Mouse (Mus musculus) heart, embryonic 14.5 days (tissue): ENCODE data around the gene Cnot10. TPM values are rescaled to one million over a fixed set of nuclear protein-coding genes. Genes with fewer than 3 reads are reported as not detected.
A peak's percentile ranks its signal among the peaks of the same experiment; 100 is the strongest.

Experiments used
- ATAC-seq: fragments of 200-750 bp; cut with Nextera tagmentation; 2 replicates; pipeline ENCODE4 v1.8.0; 2017; ENCODE audit warnings: low read depth, moderate TSS enrichment; ENCODE audit not compliant: insufficient number of reproducible peaks, insufficient read depth, low FRiP score
- H3K27ac ChIP-seq, 2 experiments: fragments of 200-500 bp in 1 of 2; fragments of 300-500 bp in 1 of 2; sonication (generic) in 1 of 2; replicated peaks in 1 of 2; 2 replicates each; pipeline ENCODE4 v1.5.1; 2012 to 2014; ENCODE audit warnings: low read depth in 2 of 2, low read length in 2 of 2, control low read depth in 1 of 2, mild to moderate bottlenecking in 1 of 2, mixed read lengths in 1 of 2; ENCODE audit not compliant: control insufficient read depth in 1 of 2, insufficient read depth in 1 of 2
- H3K27me3 ChIP-seq: fragments of 300-500 bp; sonication (generic); 2 replicates; pipeline ENCODE4 v1.6.1; 2014; ENCODE audit warnings: mild to moderate bottlenecking, low read length, control low read depth; ENCODE audit not compliant: control insufficient read depth, insufficient read depth
- H3K36me3 ChIP-seq: fragments of 300-500 bp; sonication (generic); 2 replicates; pipeline ENCODE4 v1.6.1; 2014; ENCODE audit warnings: mild to moderate bottlenecking, control low read depth, low read length, mixed read lengths; ENCODE audit not compliant: control insufficient read depth, insufficient read depth
- H3K4me1 ChIP-seq, 2 experiments: fragments of 200-500 bp in 1 of 2; fragments of 300-500 bp in 1 of 2; sonication (generic) in 1 of 2; 2 replicates each; pipeline ENCODE4 v1.6.1; 2012 to 2014; ENCODE audit warnings: low read length in 2 of 2, control low read depth in 1 of 2, mixed read lengths in 1 of 2; ENCODE audit not compliant: control insufficient read depth in 2 of 2, insufficient read depth in 2 of 2
- H3K4me2 ChIP-seq: fragments of 300-500 bp; sonication (generic); 2 replicates; pipeline ENCODE4 v1.6.1; 2014; ENCODE audit warnings: mild to moderate bottlenecking, low read length
- H3K4me3 ChIP-seq, 2 experiments: fragments of 200-500 bp in 1 of 2; fragments of 300-500 bp in 1 of 2; sonication (generic) in 1 of 2; 2 replicates each; pipeline ENCODE4 v1.5.1; 2012 to 2014; ENCODE audit warnings: low read length in 2 of 2, mild to moderate bottlenecking in 2 of 2, control low read depth in 1 of 2, low read depth in 1 of 2, moderate library complexity in 1 of 2; ENCODE audit not compliant: control insufficient read depth in 1 of 2, insufficient read depth in 1 of 2
- H3K9ac ChIP-seq: fragments of 300-500 bp; sonication (generic); 2 replicates; pipeline ENCODE4 v1.6.1; 2014; ENCODE audit warnings: mild to moderate bottlenecking, low read length
- H3K9me3 ChIP-seq: fragments of 300-500 bp; sonication (generic); 2 replicates; pipeline ENCODE4 v1.6.1; 2016; ENCODE audit warnings: low read length, control low read depth; ENCODE audit not compliant: control insufficient read depth
- WGBS: fragments of 180-500 bp; shearing (Covaris S2); extraction: QIAGEN DNeasy Blood & Tissue Kit; methylation state at CpG from one replicate; pipeline ENCODE4 v1.1.7; 2014; 5-methylcytosine and 5-hydroxymethylcytosine counted together
- polyA plus RNA-seq: library from polyadenylated mRNA; unstranded; fragments of >200 nt; fragmentation: Nextera tagmentation; extraction: Ambion mirVana; gene quantifications from 2 replicates; pipeline ENCODE4 v1.2.1, GENCODE M21; 2014

Gene Cnot10
- polyA plus RNA-seq, 1 experiment from 2014 or later: 34.5 TPM

DNA sequence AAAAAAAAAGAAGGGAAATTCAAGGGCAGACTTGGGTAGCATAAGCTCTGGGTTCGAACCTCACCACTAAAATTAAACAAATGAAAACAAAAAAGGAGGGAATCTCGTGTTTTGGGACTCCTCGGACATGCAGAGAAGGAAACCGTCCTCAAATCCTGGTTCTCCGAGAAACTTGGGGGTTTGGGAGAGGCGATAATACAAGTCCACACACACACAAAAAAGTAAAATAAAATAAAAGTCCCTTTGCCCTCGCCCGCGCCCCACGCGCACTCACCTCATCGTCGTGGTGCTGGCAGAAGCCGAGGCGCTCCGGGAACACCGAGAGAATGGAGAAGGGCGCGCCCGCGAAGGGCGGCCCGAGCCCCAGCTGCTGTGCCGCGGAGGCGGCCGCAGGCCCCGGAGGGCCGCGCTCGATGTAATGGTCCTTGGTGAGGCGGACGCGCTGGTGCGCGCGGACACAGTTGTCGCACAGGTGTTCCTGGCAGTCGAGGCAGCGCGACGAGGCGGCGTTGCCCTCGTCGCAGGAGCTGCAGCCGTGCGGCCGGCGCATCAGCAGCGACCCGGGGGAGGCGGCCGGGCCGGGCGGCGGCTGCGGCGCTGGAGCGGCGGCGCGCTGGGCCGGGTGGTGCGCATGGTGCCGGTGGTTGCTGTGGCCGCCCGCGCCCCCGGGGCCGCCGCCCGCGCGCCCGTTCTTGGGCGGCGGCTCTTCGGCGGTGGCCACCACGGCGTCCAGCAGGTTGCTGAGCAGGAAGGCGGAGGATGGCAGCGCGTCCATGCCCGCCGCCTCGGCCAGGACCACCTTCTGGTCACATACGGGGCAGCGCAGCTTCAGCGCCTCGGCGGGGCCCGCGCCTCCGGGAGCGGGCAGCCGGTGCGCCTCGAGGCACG is 77.7 kb downstream of the Cnot10 start:
- no peak for ATAC-seq
- peak overlapping the region; percentile 65; the same call in 1 of the 2 replicates for H3K9ac ChIP-seq
- no peaks in the 10 kb centered on the region for H3K9me3 ChIP-seq
- H3K4me3 ChIP-seq: peak overlapping the region; percentile 55 to 67
- peaks cover 61% of the 10 kb centered on the region for H3K27me3 ChIP-seq
- no peaks in the 10 kb centered on the region for H3K36me3 ChIP-seq
- H3K4me2 ChIP-seq: peak overlapping the region; percentile 96
- peaks cover 2 to 26% of the 10 kb centered on the region in 2 experiments; a peak in 3 of 4 replicates for H3K4me1 ChIP-seq
- WGBS: under 1% methylated on average over 79 of the region's 101 CpGs
- H3K27ac ChIP-seq: no peak overlapping the region

DNA sequence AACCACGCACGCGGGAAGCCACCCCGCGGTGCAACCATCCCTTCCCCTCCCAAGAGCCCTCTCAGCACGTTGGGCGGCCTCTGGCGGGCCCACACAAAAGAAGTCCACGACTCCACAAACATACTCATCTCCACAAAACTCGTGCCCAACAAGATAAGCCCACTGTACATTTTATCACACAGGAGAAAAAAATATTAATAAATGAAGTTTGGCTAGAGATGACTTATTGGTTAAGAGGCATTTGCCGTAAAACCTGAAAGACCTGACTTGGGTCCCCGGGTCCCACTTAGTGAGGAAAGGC is 78.4 kb downstream of the Cnot10 start:
- no peaks in the 10 kb centered on the region for H3K36me3 ChIP-seq
- H3K4me1 ChIP-seq: peaks cover 2 to 26% of the 10 kb centered on the region in 2 experiments; a peak in 3 of 4 replicates
- peak overlapping the region; percentile 96 for H3K4me2 ChIP-seq
- H3K4me3 ChIP-seq: peak overlapping the region; percentile 35 to 55
- no peak overlapping the region for H3K27ac ChIP-seq
- H3K9me3 ChIP-seq: no peaks in the 10 kb centered on the region
- H3K27me3 ChIP-seq: peaks cover 68% of the 10 kb centered on the region
- no peak for ATAC-seq
- no peak overlapping the region for H3K9ac ChIP-seq
- 4% methylated on average over 12 of the region's 12 CpGs for WGBS

DNA sequence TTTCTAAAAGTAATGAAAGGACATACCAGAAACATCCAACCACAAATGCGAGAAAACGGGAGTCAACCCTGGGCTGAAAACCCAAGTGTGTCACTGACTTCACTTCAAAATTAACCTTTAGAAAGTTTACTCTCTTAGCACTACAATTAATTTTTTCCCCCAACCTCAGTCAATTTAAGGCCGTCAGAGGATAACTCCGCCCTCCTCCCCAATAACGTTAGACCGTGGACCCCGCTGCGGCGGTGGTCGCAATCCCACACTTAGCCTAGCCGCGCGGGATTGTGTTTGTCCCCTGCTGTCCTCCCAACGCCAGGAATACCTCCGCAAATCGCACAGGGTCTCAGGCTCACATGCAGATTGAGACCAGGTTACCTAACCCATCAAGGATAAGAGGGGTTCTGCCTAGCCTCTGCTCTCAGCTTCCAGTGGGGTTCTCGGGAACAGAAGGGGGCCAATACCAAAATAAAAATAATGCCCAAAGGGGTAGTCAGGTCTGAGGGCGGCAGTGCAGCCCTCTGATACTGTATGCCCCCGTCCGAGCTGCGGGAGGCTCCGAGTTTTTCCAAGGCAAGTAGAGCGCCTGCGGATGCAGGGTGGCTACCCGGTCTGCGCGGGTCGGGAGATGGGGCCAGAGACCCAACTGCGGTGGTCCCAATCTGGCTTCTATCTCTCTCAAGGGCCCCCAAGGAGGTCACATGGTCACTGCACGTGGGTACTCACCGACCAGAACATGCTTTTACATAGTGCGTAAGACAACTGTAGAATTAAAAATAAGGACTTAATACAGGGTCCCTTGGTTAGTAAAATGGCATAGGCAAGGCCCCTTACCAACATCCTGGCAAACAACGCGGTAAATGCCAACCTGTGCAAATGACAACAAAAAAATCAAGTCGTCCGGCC is 79.0 kb downstream of the Cnot10 start:
- Histone ChIP-seq H3K27ac (no peak overlapping the region), H3K27me3 (peaks cover 68% of the 10 kb centered on the region), H3K9me3 (no peaks in the 10 kb centered on the region), H3K4me2 (peak overlapping the region; percentile 96), H3K4me1 (peaks cover 4 to 26% of the 10 kb centered on the region in 2 experiments; a peak in 3 of 4 replicates), H3K36me3 (no peaks in the 10 kb centered on the region), H3K4me3 (peak overlapping the region; percentile 35 to 55), H3K9ac (no peak overlapping the region)
- ATAC-seq: no peak
- 6% methylated on average over 36 of the region's 36 CpGs for WGBS

DNA sequence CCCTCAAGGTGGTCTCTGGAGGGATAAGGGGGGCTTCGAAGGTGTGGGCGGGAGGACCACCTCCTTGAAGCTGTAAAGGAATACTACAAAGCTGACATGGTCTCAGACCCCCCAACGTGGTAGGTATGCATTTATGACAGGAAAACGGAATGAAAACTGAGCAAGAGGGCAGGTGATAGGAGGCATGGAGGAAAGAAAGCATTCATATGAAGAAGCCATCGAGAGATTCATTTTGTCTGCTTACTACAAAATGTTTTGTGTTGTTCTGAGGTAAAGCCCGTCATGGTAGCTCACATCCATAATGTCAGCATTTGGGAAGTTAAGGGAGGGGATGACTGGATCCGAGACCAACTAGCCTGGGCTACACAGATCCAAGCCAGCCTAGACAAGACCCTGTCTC is 79.8 kb downstream of the Cnot10 start:
- no peaks in the 10 kb centered on the region for H3K9me3 ChIP-seq
- WGBS: 39% methylated on average over 7 of the region's 7 CpGs
- H3K4me1 ChIP-seq: peaks cover 4 to 26% of the 10 kb centered on the region in 2 experiments; a peak in 3 of 4 replicates
- H3K27ac ChIP-seq: no peak overlapping the region
- no peak overlapping the region for H3K9ac ChIP-seq
- no peak overlapping the region for H3K4me2 ChIP-seq
- ATAC-seq: no peak
- H3K4me3 ChIP-seq: no peak overlapping the region
- H3K36me3 ChIP-seq: no peaks in the 10 kb centered on the region
- H3K27me3 ChIP-seq: peaks cover 65% of the 10 kb centered on the region

DNA sequence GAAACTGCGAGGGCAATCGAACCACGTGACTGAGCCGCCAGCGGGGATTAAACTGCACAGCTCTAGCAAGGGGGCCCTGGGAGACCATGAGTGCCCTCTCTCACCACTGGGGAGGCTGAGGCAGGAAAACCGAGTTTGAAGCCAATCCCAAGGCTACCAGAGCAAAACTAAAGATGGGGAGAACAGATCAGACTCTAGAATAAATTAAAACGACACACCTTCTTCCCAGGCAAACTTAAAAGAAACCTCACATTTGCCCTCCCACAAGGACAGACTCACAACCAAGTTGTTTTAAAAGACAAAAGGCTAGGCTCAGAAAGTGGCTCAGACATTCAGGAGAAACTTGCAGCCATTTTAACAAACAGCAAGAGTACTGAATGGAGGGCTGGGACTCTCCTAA is 82.9 kb downstream of the Cnot10 start:
- 30% methylated on average over 7 of the region's 7 CpGs for WGBS
- Histone ChIP-seq H3K9ac (no peak overlapping the region), H3K27me3 (peaks cover 36% of the 10 kb centered on the region), H3K36me3 (no peaks in the 10 kb centered on the region), H3K27ac (no peak overlapping the region), H3K9me3 (no peaks in the 10 kb centered on the region), H3K4me1 (peaks cover 10 to 14% of the 10 kb centered on the region in 2 experiments), H3K4me3 (no peak overlapping the region), H3K4me2 (no peak overlapping the region)
- no peak for ATAC-seq

DNA sequence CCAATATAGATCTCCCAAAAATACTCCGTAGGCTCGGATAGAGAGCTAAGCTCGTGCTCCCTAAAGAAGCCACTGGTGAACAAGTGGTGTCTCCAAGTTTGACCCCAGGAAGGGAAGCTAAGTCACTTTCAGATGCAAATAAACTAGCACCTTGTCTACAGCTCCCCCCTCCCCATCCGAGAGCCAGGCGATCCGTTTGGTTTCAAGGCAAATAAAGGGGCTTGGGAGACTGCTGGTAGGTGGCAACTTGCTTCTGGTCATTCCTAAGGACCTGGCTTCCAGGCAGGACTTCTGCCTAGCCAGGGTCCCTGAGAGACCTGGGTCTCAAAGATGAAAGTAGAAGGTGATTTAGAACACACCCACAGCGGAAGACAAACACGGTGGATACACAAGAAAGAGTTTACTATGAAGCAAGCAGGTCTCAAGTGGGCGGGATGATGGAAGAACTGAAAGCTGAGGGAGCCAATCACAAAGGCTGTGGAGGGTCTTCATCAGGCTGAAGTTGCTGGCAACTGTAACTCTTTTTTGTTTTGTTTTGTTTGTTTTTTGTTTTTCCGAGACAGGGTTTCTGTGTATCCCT is 83.6 kb downstream of the Cnot10 start:
- no peaks in the 10 kb centered on the region for H3K36me3 ChIP-seq
- ATAC-seq: no peak
- no peak overlapping the region for H3K9ac ChIP-seq
- no peak overlapping the region for H3K27ac ChIP-seq
- H3K4me1 ChIP-seq: peaks cover 8 to 11% of the 10 kb centered on the region in 2 experiments; a peak in 3 of 4 replicates
- no peak overlapping the region for H3K4me3 ChIP-seq
- H3K4me2 ChIP-seq: no peak overlapping the region
- H3K9me3 ChIP-seq: no peaks in the 10 kb centered on the region
- peaks cover 29% of the 10 kb centered on the region for H3K27me3 ChIP-seq
- 46% methylated on average over 10 of the region's 10 CpGs for WGBS

DNA sequence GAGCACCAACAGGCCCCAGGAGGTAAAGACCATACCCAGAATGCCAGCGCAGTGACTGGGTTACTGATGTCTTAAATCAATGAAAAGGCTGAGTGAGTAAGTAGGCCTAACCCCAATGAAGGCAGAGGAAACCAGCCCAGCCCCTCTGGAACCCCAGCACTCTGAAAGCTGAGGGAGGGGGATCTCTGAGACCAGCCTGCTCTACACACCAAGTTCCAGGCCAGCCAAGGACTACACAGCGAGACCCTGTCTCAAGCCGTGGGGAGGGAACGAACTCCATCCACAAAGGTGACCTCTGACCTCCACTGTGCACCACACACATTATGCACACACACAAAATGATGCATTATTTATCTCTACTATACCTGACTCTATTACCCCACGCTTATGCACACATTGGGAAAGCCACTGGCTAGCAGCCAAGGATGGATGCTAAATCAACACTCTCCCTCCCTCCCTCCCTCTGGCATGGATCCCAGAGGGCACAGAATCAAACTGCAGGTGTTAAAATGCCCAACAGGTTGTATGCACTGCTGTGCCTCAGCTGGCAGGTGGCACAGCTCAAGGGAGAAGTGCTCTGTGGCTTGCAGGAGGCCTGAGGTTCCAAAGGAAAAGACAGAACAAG is 85.5 kb downstream of the Cnot10 start:
- no peak; the same call in 1 of the 2 replicates for ATAC-seq
- Histone ChIP-seq H3K36me3 (no peaks in the 10 kb centered on the region), H3K4me1 (peaks cover 9 to 11% of the 10 kb centered on the region in 2 experiments; a peak in 3 of 4 replicates), H3K27ac (no peak overlapping the region; a peak in 1 of 4 replicates), H3K27me3 (peaks cover 14% of the 10 kb centered on the region), H3K4me2 (no peak overlapping the region), H3K9me3 (no peaks in the 10 kb centered on the region), H3K9ac (no peak overlapping the region), H3K4me3 (no peak overlapping the region)
- 60% methylated on average over 5 of the region's 5 CpGs for WGBS
